Mouse (Mus musculus) mesoderm, embryonic 11.5 days (tissue): ENCODE results near the gene Ano1.

ENCODE experiments used
- DNase-seq: peaks from one replicate; pipeline ENCODE4 v3.0.0-alpha.2; 2012; ENCODE audit warnings: low read depth, low spot score

The Ano1 gene

GRCm38 (mm10) chr7:144751833-144752232 lies at the start of gene Ano1:
Ano1 (minus strand) TSS chr7:144751974.
- DNase-seq: no peak

GRCm38 (mm10) chr7:144798471-144798870 lies 46.7 kb upstream of the Ano1 start:
- peak; percentile 58 for DNase-seq

GRCm38 (mm10) chr7:144796986-144797735 lies 45.4 kb upstream of the Ano1 start:
- no peak for DNase-seq

GRCm38 (mm10) chr7:144795976-144796474 lies 44.3 kb upstream of the Ano1 start:
- no peak for DNase-seq

- no peak for DNase-seq
Observed at GRCm38 (mm10) chr7:144793296-144793695, 41.5 kb upstream of the Ano1 start.

- DNase-seq: no peak
Observed at GRCm38 (mm10) chr7:144791426-144791825, 39.7 kb upstream of the Ano1 start.

GRCm38 (mm10) chr7:144789601-144790556 lies 38.1 kb upstream of the Ano1 start:
- DNase-seq: peak; percentile 35

- no peak for DNase-seq
Observed at GRCm38 (mm10) chr7:144788631-144789030, 36.9 kb upstream of the Ano1 start.

- no peak for DNase-seq
Observed at GRCm38 (mm10) chr7:144787501-144787900, 35.7 kb upstream of the Ano1 start.

- no peak for DNase-seq
Observed at GRCm38 (mm10) chr7:144786571-144786970, 34.8 kb upstream of the Ano1 start.

- DNase-seq: no peak
Observed at GRCm38 (mm10) chr7:144784176-144784575, 32.4 kb upstream of the Ano1 start.

- no peak for DNase-seq
Observed at GRCm38 (mm10) chr7:144782402-144782801, 30.6 kb upstream of the Ano1 start.

GRCm38 (mm10) chr7:144781337-144781736 lies 29.6 kb upstream of the Ano1 start:
- DNase-seq: peak; percentile 53

- DNase-seq: no peak
Observed at GRCm38 (mm10) chr7:144780190-144780589, 28.4 kb upstream of the Ano1 start.

- no peak for DNase-seq
Observed at GRCm38 (mm10) chr7:144779691-144780090, 27.9 kb upstream of the Ano1 start.

GRCm38 (mm10) chr7:144777805-144778204 lies 26.0 kb upstream of the Ano1 start:
- DNase-seq: no peak

GRCm38 (mm10) chr7:144775804-144776447 lies 24.2 kb upstream of the Ano1 start:
- DNase-seq: peak; percentile 89

- no peak for DNase-seq
Observed at GRCm38 (mm10) chr7:144775214-144775613, 23.4 kb upstream of the Ano1 start.

- DNase-seq: no peak
Observed at GRCm38 (mm10) chr7:144774283-144774682, 22.5 kb upstream of the Ano1 start.

GRCm38 (mm10) chr7:144770116-144770515 lies 18.3 kb upstream of the Ano1 start:
- peak; percentile 27 for DNase-seq

GRCm38 (mm10) chr7:144769434-144770080 lies 17.8 kb upstream of the Ano1 start:
- no peak for DNase-seq
